Mouse (Mus musculus) ES-Bruce4 (cell line): ENCODE data around the gene Rspo1. TPM values are rescaled to one million over a fixed set of nuclear protein-coding genes. Genes with fewer than 3 reads are reported as not detected.

Experiments used
- H3K27ac ChIP-seq: 2 replicates; pipeline ENCODE4 v1.5.1; 2012; ENCODE audit warnings: low read length, inconsistent platforms; ENCODE audit not compliant: insufficient read depth
- H3K27me3 ChIP-seq: 2 replicates; pipeline ENCODE4 v1.6.1; 2012; ENCODE audit warnings: mild to moderate bottlenecking, low read length, inconsistent platforms; ENCODE audit not compliant: control insufficient read depth, poor library complexity, insufficient read depth, severe bottlenecking
- H3K36me3 ChIP-seq: 2 replicates; pipeline ENCODE4 v1.6.1; 2012; ENCODE audit warnings: inconsistent platforms, mild to moderate bottlenecking, low read length, moderate library complexity; ENCODE audit not compliant: control insufficient read depth, poor library complexity, insufficient read depth, severe bottlenecking
- H3K4me1 ChIP-seq: one replicate; pipeline ENCODE4 v1.8.1; 2011; ENCODE audit warnings: low read length; ENCODE audit not compliant: control insufficient read depth, insufficient read depth
- H3K4me3 ChIP-seq: 2 replicates; pipeline ENCODE4 v1.5.1; 2011; ENCODE audit warnings: low read depth, mild to moderate bottlenecking, low read length
- H3K9ac ChIP-seq: 2 replicates; pipeline ENCODE4 v1.6.1; 2012; ENCODE audit warnings: low read depth, mild to moderate bottlenecking, inconsistent platforms; ENCODE audit not compliant: poor library complexity, severe bottlenecking
- H3K9me3 ChIP-seq: replicated peaks from 2 replicates; pipeline ENCODE4 v1.6.1; 2012; ENCODE audit warnings: mild to moderate bottlenecking, low read length, inconsistent platforms; ENCODE audit not compliant: control insufficient read depth, poor library complexity, insufficient read depth, severe bottlenecking
- CTCF ChIP-seq: IDR thresholded peaks from one replicate; pipeline ENCODE4 v1.8.1; 2011; ENCODE audit warnings: low read depth, low read length
- EP300 ChIP-seq: IDR thresholded peaks from 2 replicates; pipeline ENCODE4 v1.6.1; 2011; ENCODE audit warnings: low read depth, low read length; ENCODE audit not compliant: insufficient read depth
- POLR2A ChIP-seq: IDR thresholded peaks from one replicate; pipeline ENCODE4 v1.8.1; 2011; ENCODE audit warnings: low read length; ENCODE audit not compliant: insufficient read depth
- polyA plus RNA-seq: library from polyadenylated mRNA; stranded (reverse); fragments of >200 nt; gene quantifications from 2 replicates; pipeline ENCODE4 v1.2.4, GENCODE M21; 2011; ENCODE audit warnings: low read depth; ENCODE audit not compliant: missing spikeins, insufficient read depth, insufficient read length

Gene Rspo1
- polyA plus RNA-seq, 1 experiment = 2.5 TPM

DNA sequence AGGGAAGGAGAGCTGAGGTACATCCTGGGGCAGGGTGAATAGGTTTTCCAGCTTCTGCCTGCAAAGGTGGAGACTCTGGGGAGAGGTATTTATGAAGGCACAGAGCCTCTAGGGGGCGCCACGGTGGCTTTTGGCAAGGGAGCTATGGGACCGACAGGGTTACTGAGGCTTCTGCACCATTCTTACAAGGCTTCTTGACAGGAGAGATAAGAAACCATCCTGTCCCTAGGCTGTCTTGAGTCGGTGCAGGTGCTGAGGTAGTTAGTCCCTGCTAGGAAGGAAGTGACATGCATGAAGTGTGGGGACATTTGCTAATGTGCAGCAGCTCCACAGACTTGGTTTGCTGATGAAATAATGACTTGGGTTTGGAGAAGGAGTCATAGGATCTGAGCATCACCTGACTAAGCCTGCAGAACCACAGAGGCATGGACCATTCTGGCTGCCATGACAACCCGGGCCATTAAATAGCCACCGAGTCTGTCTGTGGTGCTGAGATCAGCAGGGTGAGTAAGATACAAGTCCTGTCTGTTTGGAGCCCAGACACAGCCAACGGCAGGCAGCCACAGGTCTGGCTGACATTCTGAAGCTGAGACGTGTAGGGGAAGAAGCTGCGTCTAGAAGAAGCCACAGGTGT lies 2.2 kb upstream of the Rspo1 start:
- Histone ChIP-seq H3K27me3 (peaks cover 5% of the 10 kb centered on the region; the same call in 1 of the 2 replicates), H3K9me3 (no peaks in the 10 kb centered on the region), H3K27ac (no peak overlapping the region), H3K36me3 (no peaks in the 10 kb centered on the region), H3K4me3 (no peak overlapping the region), H3K9ac (no peak overlapping the region), H3K4me1 (no peaks in the 10 kb centered on the region)
- TF ChIP-seq POLR2A = no peak
- peak; percentile 67 for TF ChIP-seq CTCF
- TF ChIP-seq EP300 = no peak

DNA sequence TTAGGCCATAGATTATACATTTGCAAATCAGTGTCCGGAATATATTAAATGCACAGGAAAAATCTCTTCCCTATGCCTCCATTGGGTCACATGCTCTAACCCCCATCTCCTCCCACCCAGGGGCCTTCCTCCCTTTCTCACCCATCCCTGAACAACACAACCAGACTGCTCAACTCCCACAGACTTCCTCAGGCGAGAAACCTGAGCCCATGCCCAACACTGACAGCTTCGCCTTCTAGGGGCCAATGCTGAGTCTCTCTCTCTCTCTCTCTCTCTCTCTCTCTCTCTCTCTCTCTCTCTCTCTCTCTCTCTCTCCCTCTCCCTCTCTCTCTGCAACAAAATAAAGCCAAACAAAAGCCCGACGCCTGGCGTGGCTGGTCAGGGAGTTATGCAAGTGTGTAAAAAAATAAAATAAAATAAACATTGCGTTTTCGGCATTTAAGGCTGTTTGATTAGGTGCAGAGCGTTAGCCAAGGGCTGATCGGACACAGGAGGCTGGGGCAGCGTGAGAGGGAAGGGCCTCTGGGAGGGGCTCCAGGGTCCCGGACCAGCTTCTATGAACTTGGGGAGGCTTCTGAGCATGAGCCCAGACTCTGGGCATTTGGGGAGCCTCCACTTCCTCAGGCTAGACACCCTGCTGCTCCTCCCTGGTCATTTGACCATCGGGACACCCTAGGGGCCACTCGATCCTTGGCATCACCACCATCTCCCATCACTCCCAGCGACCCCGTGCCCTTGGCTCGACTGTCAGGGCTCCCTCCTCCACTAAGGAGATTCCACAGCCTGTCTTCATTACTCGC lies 1.2 kb upstream of the Rspo1 start:
- H3K27ac ChIP-seq = no peak overlapping the region
- H3K9me3 ChIP-seq = no peaks in the 10 kb centered on the region
- H3K36me3 ChIP-seq = no peaks in the 10 kb centered on the region
- H3K4me1 ChIP-seq = no peaks in the 10 kb centered on the region
- H3K27me3 ChIP-seq = peaks cover 5% of the 10 kb centered on the region; the same call in 1 of the 2 replicates
- TF ChIP-seq POLR2A (no peak), EP300 (no peak)
- H3K9ac ChIP-seq = no peak overlapping the region
- no peak overlapping the region for H3K4me3 ChIP-seq

GRCm38 (mm10) chr4:124986739-124987710 lies 795 bp downstream of the Rspo1 start:
- H3K4me3 ChIP-seq = peak overlapping the region; percentile 67
- H3K4me1 ChIP-seq = no peaks in the 10 kb centered on the region
- TF ChIP-seq CTCF (no peak), EP300 (no peak), POLR2A (no peak)
- no peak overlapping the region for H3K27ac ChIP-seq
- H3K9me3 ChIP-seq = no peaks in the 10 kb centered on the region
- peak overlapping the region; percentile 68 for H3K9ac ChIP-seq
- no peaks in the 10 kb centered on the region for H3K36me3 ChIP-seq
- peaks cover 5% of the 10 kb centered on the region; the same call in 1 of the 2 replicates for H3K27me3 ChIP-seq

DNA sequence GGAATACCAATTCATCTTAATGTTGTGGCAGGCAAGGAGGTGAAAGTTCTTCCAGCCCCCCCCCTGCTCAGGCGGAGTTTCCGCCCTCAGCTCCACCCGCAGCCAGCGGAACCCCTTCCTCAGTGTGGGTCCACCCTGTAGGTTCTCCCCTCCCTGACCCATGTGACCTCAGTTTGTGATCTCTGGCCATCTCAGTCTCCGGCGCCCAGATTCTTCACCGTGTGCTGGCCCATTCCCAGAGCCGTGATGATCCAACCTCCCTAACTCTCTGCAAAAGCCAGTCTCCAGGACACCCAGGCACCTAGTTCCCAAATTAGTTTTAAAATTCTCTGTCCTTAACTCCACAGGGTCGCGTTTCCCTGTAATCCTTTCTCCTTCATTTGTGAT lies 1.5 kb downstream of the Rspo1 start:
- H3K27me3 ChIP-seq = peaks cover 5% of the 10 kb centered on the region; the same call in 1 of the 2 replicates
- no peak overlapping the region for H3K27ac ChIP-seq
- no peaks in the 10 kb centered on the region for H3K4me1 ChIP-seq
- no peaks in the 10 kb centered on the region for H3K36me3 ChIP-seq
- TF ChIP-seq EP300 (no peak), CTCF (no peak), POLR2A (no peak)
- no peak overlapping the region for H3K4me3 ChIP-seq
- H3K9ac ChIP-seq = no peak overlapping the region
- H3K9me3 ChIP-seq = no peaks in the 10 kb centered on the region

DNA sequence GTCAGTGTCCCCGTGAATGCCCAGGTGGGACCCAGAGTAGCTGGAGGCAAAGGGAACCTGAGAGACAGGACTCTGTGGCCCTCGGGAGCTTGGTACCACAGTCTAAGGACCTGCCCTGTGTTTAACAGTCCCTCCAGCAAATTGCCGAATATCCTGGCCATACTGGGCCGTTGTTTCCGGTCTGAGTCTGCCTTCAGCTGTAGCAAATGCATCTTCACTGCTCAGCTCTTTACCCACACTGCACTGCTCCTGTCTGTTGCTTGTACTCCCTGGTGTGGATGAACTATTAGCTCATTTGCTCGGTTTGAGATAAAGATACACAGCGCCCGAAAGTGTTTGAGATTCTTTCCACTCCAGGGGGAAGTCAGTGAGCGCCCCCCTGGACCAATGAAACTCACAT lies 2.2 kb downstream of the Rspo1 start:
- TF ChIP-seq POLR2A (no peak), EP300 (no peak), CTCF (no peak)
- Histone ChIP-seq H3K9ac (no peak overlapping the region), H3K27ac (no peak overlapping the region), H3K27me3 (peaks cover 5% of the 10 kb centered on the region; the same call in 1 of the 2 replicates), H3K4me3 (no peak overlapping the region), H3K9me3 (no peaks in the 10 kb centered on the region), H3K4me1 (no peaks in the 10 kb centered on the region), H3K36me3 (no peaks in the 10 kb centered on the region)
